Mouse (Mus musculus): ENCODE measurements around the gene Mid1. TPM values are rescaled to one million over a fixed set of nuclear protein-coding genes. Genes with fewer than 3 reads are reported as not detected.

Gene Mid1
- 0.68 and 0.83 TPM in 2 replicates for total RNA-seq (2014; fragmentation: Nextera tagmentation)
- total RNA-seq (2017) = 0.05 and 0.17 TPM in 2 replicates
- 0.09 and 0.12 TPM in 2 replicates for polyA plus RNA-seq (2012)

DNA sequence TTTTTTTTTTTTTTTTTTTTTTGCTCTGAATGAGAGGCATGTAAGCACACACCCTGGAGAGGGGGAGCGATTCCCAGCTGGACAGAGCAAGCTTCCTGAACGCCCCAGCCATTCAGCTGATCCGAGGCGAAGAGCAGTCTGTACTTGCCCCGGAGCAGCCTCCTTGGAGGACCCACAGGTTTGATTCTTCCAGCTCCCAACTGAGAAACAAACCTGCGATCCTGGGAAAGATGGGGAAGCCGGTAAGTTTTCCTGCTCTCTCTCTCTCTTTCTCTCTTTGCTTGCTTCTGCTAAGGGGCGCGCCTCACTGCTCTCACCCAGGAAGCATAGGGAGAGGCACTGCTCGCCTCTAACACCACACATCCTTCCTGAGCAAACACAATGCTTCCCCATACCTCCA is at the start of gene Mid1:
Gene Mid1, plus strand, starts transcription at position 69 of the 400 bp plus-strand sequence.
- DNase-seq (ENCODE audit: low spot score) = no peak
- no peaks in the 10 kb centered on the region for H3K4me1 ChIP-seq (ENCODE audit: insufficient read depth, low read depth, low read length)
- TF ChIP-seq GATA1 (IDR thresholded peaks at IDR 0.05; ENCODE audit: borderline replicate concordance, low read length) (no peak), CTCF (IDR thresholded peaks at IDR 0.05; ENCODE audit: low read depth, low read length) (no peak), GATA2 (IDR thresholded peaks at IDR 0.05; ENCODE audit: borderline replicate concordance, low read depth, low read length) (no peak), TAL1 (conservative IDR thresholded peaks at IDR 0.05; ENCODE audit: low read depth, low read length) (no peak), POLR2AphosphoS5 (IDR thresholded peaks at IDR 0.05; ENCODE audit: insufficient replicate concordance, low read depth, low read length) (no peak)
- no peak for ATAC-seq (ENCODE audit: extremely low read depth, insufficient number of reproducible peaks, low FRiP score, poor library complexity, severe bottlenecking)
- H3K9me3 ChIP-seq (replicated peaks) = no peaks in the 10 kb centered on the region
- H3K36me3 ChIP-seq (replicated peaks) = no peaks in the 10 kb centered on the region
- H3K4me3 ChIP-seq (ENCODE audit: low read depth, low read length) = no peak within 1 kb of the TSS
- H3K27me3 ChIP-seq (ENCODE audit: insufficient read depth, low read length) = no peaks in the 10 kb centered on the region

DNA sequence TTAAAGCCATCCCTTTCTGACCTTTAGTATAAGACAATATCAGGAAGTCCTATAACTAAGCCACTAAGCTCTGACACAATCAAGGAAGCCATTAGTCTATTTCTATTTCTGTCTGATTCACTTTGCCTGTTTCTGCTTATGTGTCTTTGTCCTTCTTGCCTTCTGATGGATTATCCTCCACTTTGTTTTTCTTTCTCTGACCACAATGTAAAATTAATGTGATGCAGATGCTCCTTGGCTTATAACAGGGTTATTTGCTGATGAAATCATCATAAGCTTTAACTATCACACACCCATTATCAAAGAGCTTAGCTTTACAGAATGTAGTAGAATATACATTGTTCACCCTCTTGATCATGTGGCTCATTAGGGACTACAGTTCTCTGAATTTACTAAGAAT is 11.9 kb upstream of the Mid1 start:
- Histone ChIP-seq H3K36me3 (replicated peaks) (no peaks in the 10 kb centered on the region), H3K4me3 (ENCODE audit: low read depth, low read length) (no peak overlapping the region), H3K27me3 (ENCODE audit: insufficient read depth, low read length) (no peaks in the 10 kb centered on the region), H3K9me3 (replicated peaks) (no peaks in the 10 kb centered on the region), H3K4me1 (ENCODE audit: insufficient read depth, low read depth, low read length) (no peaks in the 10 kb centered on the region)
- ATAC-seq (ENCODE audit: extremely low read depth, insufficient number of reproducible peaks, low FRiP score, poor library complexity, severe bottlenecking) (no peak), DNase-seq (ENCODE audit: low spot score) (no peak)
- TF ChIP-seq GATA1 (IDR thresholded peaks at IDR 0.05; ENCODE audit: borderline replicate concordance, low read length) (no peak), TAL1 (conservative IDR thresholded peaks at IDR 0.05; ENCODE audit: low read depth, low read length) (no peak), GATA2 (IDR thresholded peaks at IDR 0.05; ENCODE audit: borderline replicate concordance, low read depth, low read length) (no peak), CTCF (IDR thresholded peaks at IDR 0.05; ENCODE audit: low read depth, low read length) (no peak), POLR2AphosphoS5 (IDR thresholded peaks at IDR 0.05; ENCODE audit: insufficient replicate concordance, low read depth, low read length) (no peak)

DNA sequence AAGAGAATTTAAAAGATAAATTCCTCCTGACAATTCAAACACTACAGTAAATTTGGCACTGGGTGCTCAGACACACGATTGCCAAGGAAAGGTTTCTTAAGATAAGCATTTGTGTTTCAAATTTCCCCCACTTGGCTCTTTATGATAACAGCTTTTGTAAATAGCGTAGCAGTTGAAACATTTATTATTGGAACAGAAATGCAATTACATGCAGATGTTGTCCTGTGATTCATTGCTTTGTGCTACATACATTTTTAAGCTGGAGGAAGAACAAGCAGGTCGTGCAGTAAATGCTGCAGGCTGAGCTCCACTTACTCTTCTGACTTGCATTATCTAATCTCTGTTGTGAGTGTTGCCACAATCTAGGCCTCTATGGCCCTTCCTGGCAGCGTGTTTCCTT is 8.7 kb upstream of the Mid1 start:
- Histone ChIP-seq H3K9me3 (replicated peaks) (no peaks in the 10 kb centered on the region), H3K4me3 (ENCODE audit: low read depth, low read length) (no peak overlapping the region), H3K36me3 (replicated peaks) (no peaks in the 10 kb centered on the region), H3K4me1 (ENCODE audit: insufficient read depth, low read depth, low read length) (no peaks in the 10 kb centered on the region), H3K27me3 (ENCODE audit: insufficient read depth, low read length) (no peaks in the 10 kb centered on the region)
- DNase-seq (ENCODE audit: low spot score) (no peak), ATAC-seq (ENCODE audit: extremely low read depth, insufficient number of reproducible peaks, low FRiP score, poor library complexity, severe bottlenecking) (no peak)
- TF ChIP-seq GATA2 (IDR thresholded peaks at IDR 0.05; ENCODE audit: borderline replicate concordance, low read depth, low read length) (no peak), TAL1 (conservative IDR thresholded peaks at IDR 0.05; ENCODE audit: low read depth, low read length) (no peak), POLR2AphosphoS5 (IDR thresholded peaks at IDR 0.05; ENCODE audit: insufficient replicate concordance, low read depth, low read length) (no peak), GATA1 (IDR thresholded peaks at IDR 0.05; ENCODE audit: borderline replicate concordance, low read length) (no peak), CTCF (IDR thresholded peaks at IDR 0.05; ENCODE audit: low read depth, low read length) (no peak)

DNA sequence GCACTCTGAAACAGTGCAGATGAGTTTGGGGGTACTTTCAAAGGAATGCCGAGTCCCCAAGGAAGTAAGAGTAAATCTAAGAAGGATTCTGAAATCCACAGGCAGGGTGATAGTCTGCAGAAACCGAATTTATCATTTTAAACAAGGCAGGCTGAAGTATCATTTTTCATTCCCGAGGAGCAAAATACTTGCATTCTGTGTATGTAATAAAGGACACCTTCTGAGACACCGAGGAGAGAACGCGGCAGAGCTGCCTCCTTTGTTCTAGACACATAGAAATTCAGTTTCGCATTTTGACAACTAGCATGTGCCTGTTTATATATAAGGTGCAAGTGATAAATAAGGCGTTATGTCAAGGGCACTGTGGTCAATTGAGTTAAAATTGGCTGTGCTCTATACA is 732 bp downstream of the Mid1 start:
- Histone ChIP-seq H3K4me1 (ENCODE audit: insufficient read depth, low read depth, low read length) (no peaks in the 10 kb centered on the region), H3K36me3 (replicated peaks) (no peaks in the 10 kb centered on the region), H3K9me3 (replicated peaks) (no peaks in the 10 kb centered on the region), H3K4me3 (ENCODE audit: low read depth, low read length) (no peak overlapping the region), H3K27me3 (ENCODE audit: insufficient read depth, low read length) (no peaks in the 10 kb centered on the region)
- DNase-seq (ENCODE audit: low spot score) (no peak), ATAC-seq (ENCODE audit: extremely low read depth, insufficient number of reproducible peaks, low FRiP score, poor library complexity, severe bottlenecking) (no peak)
- TF ChIP-seq GATA1 (IDR thresholded peaks at IDR 0.05; ENCODE audit: borderline replicate concordance, low read length) (no peak), CTCF (IDR thresholded peaks at IDR 0.05; ENCODE audit: low read depth, low read length) (no peak), POLR2AphosphoS5 (IDR thresholded peaks at IDR 0.05; ENCODE audit: insufficient replicate concordance, low read depth, low read length) (no peak), TAL1 (conservative IDR thresholded peaks at IDR 0.05; ENCODE audit: low read depth, low read length) (no peak), GATA2 (IDR thresholded peaks at IDR 0.05; ENCODE audit: borderline replicate concordance, low read depth, low read length) (no peak)

DNA sequence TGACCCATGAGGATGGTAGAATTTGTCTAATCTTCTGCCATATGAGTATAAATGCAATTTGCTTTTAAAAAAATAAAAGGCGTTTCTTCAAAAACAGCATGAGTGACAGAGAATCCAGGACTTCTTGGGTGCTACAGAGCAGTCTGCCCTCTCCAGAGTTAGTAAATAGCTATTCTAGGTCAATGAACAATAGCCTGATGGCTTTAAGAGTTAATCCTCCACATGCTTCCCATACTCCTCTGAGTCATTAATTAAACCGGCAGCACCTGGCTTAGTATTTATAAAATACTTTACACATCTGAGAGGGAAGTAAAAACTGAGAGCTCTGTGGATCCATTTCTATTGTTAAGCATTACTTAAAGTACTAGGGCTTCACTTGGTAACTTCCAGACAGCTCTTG is 6.2 kb downstream of the Mid1 start:
- DNase-seq (ENCODE audit: low spot score) (no peak), ATAC-seq (ENCODE audit: extremely low read depth, insufficient number of reproducible peaks, low FRiP score, poor library complexity, severe bottlenecking) (no peak)
- Histone ChIP-seq H3K36me3 (replicated peaks) (no peaks in the 10 kb centered on the region), H3K9me3 (replicated peaks) (no peaks in the 10 kb centered on the region), H3K4me1 (ENCODE audit: insufficient read depth, low read depth, low read length) (no peaks in the 10 kb centered on the region), H3K4me3 (ENCODE audit: low read depth, low read length) (no peak overlapping the region), H3K27me3 (ENCODE audit: insufficient read depth, low read length) (no peaks in the 10 kb centered on the region)
- TF ChIP-seq TAL1 (conservative IDR thresholded peaks at IDR 0.05; ENCODE audit: low read depth, low read length) (no peak), GATA1 (IDR thresholded peaks at IDR 0.05; ENCODE audit: borderline replicate concordance, low read length) (no peak), GATA2 (IDR thresholded peaks at IDR 0.05; ENCODE audit: borderline replicate concordance, low read depth, low read length) (no peak), POLR2AphosphoS5 (IDR thresholded peaks at IDR 0.05; ENCODE audit: insufficient replicate concordance, low read depth, low read length) (no peak), CTCF (IDR thresholded peaks at IDR 0.05; ENCODE audit: low read depth, low read length) (no peak)

DNA sequence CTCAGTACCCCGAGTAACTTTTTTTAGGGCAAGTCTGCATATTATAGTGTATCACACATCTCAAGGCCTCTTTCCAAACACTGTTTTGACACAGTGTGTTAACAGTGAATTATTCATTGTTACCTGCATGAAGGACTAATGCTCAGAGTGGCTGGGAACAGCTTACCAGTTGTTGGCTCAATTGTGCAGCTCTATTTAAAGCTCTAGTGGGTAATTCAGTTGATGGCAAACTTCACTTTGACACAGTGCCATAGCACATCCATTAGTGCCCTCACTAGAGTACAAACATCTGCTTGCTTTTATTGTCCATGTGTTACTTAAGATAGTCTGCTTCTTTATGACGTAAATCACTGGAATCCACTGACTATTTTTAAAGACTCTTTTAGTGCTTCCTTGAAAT is 6.7 kb downstream of the Mid1 start:
- no peak for DNase-seq (ENCODE audit: low spot score)

More for the DNA sequence above, 6.7 kb downstream of the Mid1 start:
- Histone ChIP-seq H3K4me3 (ENCODE audit: low read depth, low read length) (no peak overlapping the region), H3K4me1 (ENCODE audit: insufficient read depth, low read depth, low read length) (no peaks in the 10 kb centered on the region), H3K27me3 (ENCODE audit: insufficient read depth, low read length) (no peaks in the 10 kb centered on the region), H3K36me3 (replicated peaks) (no peaks in the 10 kb centered on the region), H3K9me3 (replicated peaks) (no peaks in the 10 kb centered on the region)
- TF ChIP-seq GATA1 (IDR thresholded peaks at IDR 0.05; ENCODE audit: borderline replicate concordance, low read length) = no peak
- no peak for TF ChIP-seq POLR2AphosphoS5 (IDR thresholded peaks at IDR 0.05; ENCODE audit: insufficient replicate concordance, low read depth, low read length)
- TF ChIP-seq GATA2 (IDR thresholded peaks at IDR 0.05; ENCODE audit: borderline replicate concordance, low read depth, low read length) = no peak
- no peak for TF ChIP-seq TAL1 (conservative IDR thresholded peaks at IDR 0.05; ENCODE audit: low read depth, low read length)
- no peak for TF ChIP-seq CTCF (IDR thresholded peaks at IDR 0.05; ENCODE audit: low read depth, low read length)
- no peak for ATAC-seq (ENCODE audit: extremely low read depth, insufficient number of reproducible peaks, low FRiP score, poor library complexity, severe bottlenecking)
